Mouse (Mus musculus) heart, embryonic 11.5 days (tissue): ENCODE measurements around the gene Enpp7. TPM values are rescaled to one million over a fixed set of nuclear protein-coding genes. Genes with fewer than 3 reads are reported as not detected.

ENCODE experiments used
- ATAC-seq: fragments of 200-750 bp; cut with Nextera tagmentation; replicated peaks from 2 replicates; pipeline ENCODE4 v1.8.0; 2017; ENCODE audit warnings: moderate library complexity; ENCODE audit not compliant: insufficient number of reproducible peaks, low FRiP score, low TSS enrichment
- H3K27ac ChIP-seq: fragments of 300-500 bp; sonication (generic); 2 replicates; pipeline ENCODE4 v1.5.1; 2014; ENCODE audit warnings: mild to moderate bottlenecking, low read depth, low read length
- H3K27me3 ChIP-seq: fragments of 300-500 bp; sonication (generic); 2 replicates; pipeline ENCODE4 v1.6.1; 2014; ENCODE audit warnings: mild to moderate bottlenecking, low read length, mixed read lengths; ENCODE audit not compliant: control insufficient read depth, insufficient read depth
- H3K36me3 ChIP-seq: fragments of 300-500 bp; sonication (generic); 2 replicates; pipeline ENCODE4 v1.6.1; 2014; ENCODE audit warnings: mild to moderate bottlenecking, low read length, moderate library complexity, mixed read lengths; ENCODE audit not compliant: control insufficient read depth, insufficient read depth
- H3K4me1 ChIP-seq: fragments of 300-500 bp; sonication (generic); 2 replicates; pipeline ENCODE4 v1.6.1; 2014; ENCODE audit warnings: low read length; ENCODE audit not compliant: control insufficient read depth, insufficient read depth
- H3K4me2 ChIP-seq: fragments of 300-500 bp; sonication (generic); 2 replicates; pipeline ENCODE4 v1.6.1; 2014; ENCODE audit warnings: mild to moderate bottlenecking, moderate library complexity
- H3K4me3 ChIP-seq: fragments of 300-500 bp; sonication (generic); 2 replicates; pipeline ENCODE4 v1.5.1; 2014; ENCODE audit warnings: low read depth, low read length
- H3K9ac ChIP-seq: fragments of 300-500 bp; sonication (generic); 2 replicates; pipeline ENCODE4 v1.6.1; 2014; ENCODE audit warnings: mild to moderate bottlenecking, low read depth, low read length, moderate library complexity
- H3K9me3 ChIP-seq: fragments of 300-500 bp; sonication (generic); replicated peaks from 2 replicates; pipeline ENCODE4 v1.6.1; 2016; ENCODE audit warnings: low read length; ENCODE audit not compliant: control insufficient read depth
- WGBS: fragments of 180-500 bp; shearing (Covaris S2); extraction: QIAGEN DNeasy Blood & Tissue Kit; methylation state at CpG from one replicate; pipeline ENCODE4 v1.1.7; 2014; ENCODE audit not compliant: insufficient replicate concordance; 5-methylcytosine and 5-hydroxymethylcytosine counted together
- polyA plus RNA-seq: library from polyadenylated mRNA; unstranded; fragments of >200 nt; fragmentation: Nextera tagmentation; extraction: Ambion mirVana; gene quantifications from 2 replicates; pipeline ENCODE4 v1.2.1, GENCODE M21; 2014

Enpp7 gene
- polyA plus RNA-seq, 1 experiment from 2014 or later, result not detected

GRCm38 (mm10) chr11:119000877-119001276 is 12.9 kb downstream of the Enpp7 start:
- H3K27me3 ChIP-seq, result peaks cover 27% of the 10 kb centered on the region
- ATAC-seq, result no peak
- no peak overlapping the region for H3K4me3 ChIP-seq
- 49% methylated on average over 2 of the region's 2 CpGs for WGBS
- no peaks in the 10 kb centered on the region; the same call in 1 of the 2 replicates for H3K9me3 ChIP-seq
- no peak overlapping the region for H3K4me2 ChIP-seq
- H3K4me1 ChIP-seq, result no peaks in the 10 kb centered on the region
- H3K36me3 ChIP-seq, result no peaks in the 10 kb centered on the region
- no peak overlapping the region for H3K27ac ChIP-seq
- H3K9ac ChIP-seq, result no peak overlapping the region

DNA sequence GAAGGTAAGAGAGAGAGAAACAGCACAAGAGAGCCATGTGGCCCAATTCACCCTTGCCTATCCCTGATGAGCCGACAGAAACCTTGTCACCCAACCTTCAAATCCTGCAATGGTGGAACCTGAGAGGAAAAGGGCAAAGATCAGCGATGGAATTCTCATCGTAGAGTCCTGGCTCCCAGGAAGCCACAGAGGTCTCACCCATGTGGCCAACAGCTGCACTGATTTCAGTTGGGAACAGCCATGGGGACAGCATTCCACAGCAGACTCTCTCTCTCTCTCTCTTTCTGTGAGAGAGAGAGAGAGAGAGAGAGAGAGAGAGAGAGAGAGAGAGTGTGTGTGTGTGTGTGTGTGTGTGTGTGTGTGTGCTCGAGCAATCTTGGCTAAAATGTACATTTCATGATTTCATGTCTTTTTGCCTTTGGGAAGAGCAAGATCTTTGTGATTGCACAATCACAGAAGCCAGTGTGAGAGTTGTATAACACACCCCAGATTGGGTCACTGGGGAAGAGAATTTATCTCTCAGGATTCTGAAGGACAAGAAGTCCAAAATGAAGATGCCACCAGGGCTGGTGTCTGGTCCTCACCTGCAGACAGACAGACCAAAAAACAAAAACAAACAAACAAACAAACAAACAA is 13.6 kb downstream of the Enpp7 start:
- H3K27ac ChIP-seq, result no peak overlapping the region
- H3K4me2 ChIP-seq, result no peak overlapping the region
- no peaks in the 10 kb centered on the region; the same call in 1 of the 2 replicates for H3K9me3 ChIP-seq
- H3K36me3 ChIP-seq, result no peaks in the 10 kb centered on the region
- H3K4me1 ChIP-seq, result no peaks in the 10 kb centered on the region
- no peak for ATAC-seq
- 64% methylated on average over 4 of the region's 4 CpGs for WGBS
- peaks cover 27% of the 10 kb centered on the region for H3K27me3 ChIP-seq
- no peak overlapping the region for H3K9ac ChIP-seq
- H3K4me3 ChIP-seq, result no peak overlapping the region

- Histone ChIP-seq H3K9ac (no peak overlapping the region), H3K27me3 (peaks cover 3% of the 10 kb centered on the region; the same call in 1 of the 2 replicates), H3K4me2 (no peak overlapping the region), H3K4me3 (no peak overlapping the region), H3K9me3 (no peaks in the 10 kb centered on the region; the same call in 1 of the 2 replicates), H3K4me1 (no peaks in the 10 kb centered on the region), H3K36me3 (no peaks in the 10 kb centered on the region), H3K27ac (no peak overlapping the region)
- ATAC-seq, result no peak
- 82% methylated on average over 10 of the region's 10 CpGs for WGBS
Measured at GRCm38 (mm10) chr11:119005547-119006275, 17.7 kb downstream of the Enpp7 start.

- Histone ChIP-seq H3K27ac (no peak overlapping the region), H3K36me3 (no peaks in the 10 kb centered on the region), H3K27me3 (no peaks in the 10 kb centered on the region), H3K9me3 (no peaks in the 10 kb centered on the region), H3K4me1 (no peaks in the 10 kb centered on the region), H3K4me3 (no peak overlapping the region), H3K4me2 (no peak overlapping the region), H3K9ac (no peak overlapping the region)
- 63% methylated on average over 3 of the region's 3 CpGs for WGBS
- ATAC-seq, result no peak
Measured at GRCm38 (mm10) chr11:119006462-119006861, 18.5 kb downstream of the Enpp7 start.

DNA sequence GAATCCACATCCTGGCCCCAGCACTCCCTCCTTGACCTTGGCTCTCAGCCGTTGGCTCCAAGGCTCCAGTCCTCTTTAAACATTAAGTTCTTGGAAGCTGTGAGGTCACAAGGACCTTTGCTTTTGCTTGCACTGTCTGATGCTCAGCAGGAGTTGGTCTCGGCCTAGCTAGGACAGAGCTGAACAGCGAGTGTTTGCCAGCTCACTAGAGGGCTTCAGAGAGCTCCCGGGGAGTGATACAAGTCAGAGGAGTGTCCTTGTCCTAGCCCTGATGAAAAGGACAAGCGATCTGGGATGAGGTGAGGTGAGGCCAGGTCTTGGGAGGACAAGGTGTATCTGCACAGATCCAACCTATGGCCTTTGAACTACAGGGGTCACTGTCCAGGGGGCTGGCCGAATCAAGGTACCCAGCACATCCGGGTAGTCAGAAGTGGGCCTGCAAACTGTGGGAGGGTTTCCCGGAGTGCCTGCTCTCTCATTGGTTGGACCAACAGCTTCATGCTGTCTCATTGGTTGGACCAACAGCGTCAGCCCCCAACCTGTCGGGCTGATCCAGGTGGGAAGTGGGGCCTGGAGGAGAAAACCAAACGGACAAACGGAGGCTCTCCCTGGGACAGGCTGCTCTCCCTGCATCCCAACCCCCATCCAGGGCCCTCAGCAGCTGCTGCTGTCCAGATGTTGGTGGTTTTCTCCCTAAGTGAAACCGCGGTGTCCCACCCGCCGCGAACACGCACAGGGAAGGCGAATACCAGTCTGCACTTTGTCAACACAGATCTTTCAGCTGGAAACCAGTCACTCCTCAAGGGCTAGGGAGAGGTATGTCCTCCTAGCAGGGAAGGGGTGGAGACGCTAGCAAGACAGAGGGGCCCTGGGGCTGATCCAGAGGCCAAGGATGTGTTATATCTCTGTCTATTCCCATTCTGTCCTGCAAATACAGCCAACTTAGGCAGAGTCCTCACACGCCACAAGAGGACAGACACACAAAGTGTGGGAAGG is 19.8 kb downstream of the Enpp7 start:
- Histone ChIP-seq H3K9ac (peak overlapping the region; percentile 50; the same call in 1 of the 2 replicates), H3K4me3 (peak overlapping the region; percentile 34)
- ATAC-seq, result no peak

GRCm38 (mm10) chr11:119014455-119014854 is 26.5 kb downstream of the Enpp7 start:
- H3K36me3 ChIP-seq, result no peaks in the 10 kb centered on the region
- no peak overlapping the region for H3K4me3 ChIP-seq
- 81% methylated on average over 7 of the region's 7 CpGs for WGBS
- no peak overlapping the region for H3K4me2 ChIP-seq
- no peaks in the 10 kb centered on the region for H3K9me3 ChIP-seq
- H3K27me3 ChIP-seq, result 0 out of 2 replicates have a peak, but pooled peaks cover 3% of the 10 kb centered on the region
- no peak for ATAC-seq
- H3K4me1 ChIP-seq, result no peaks in the 10 kb centered on the region
- H3K27ac ChIP-seq, result no peak overlapping the region
- no peak overlapping the region for H3K9ac ChIP-seq

More for the DNA sequence above, 19.8 kb downstream of the Enpp7 start:
- Histone ChIP-seq H3K4me1 (no peaks in the 10 kb centered on the region), H3K27me3 (no peaks in the 10 kb centered on the region), H3K4me2 (peak overlapping the region; percentile 63), H3K9me3 (no peaks in the 10 kb centered on the region), H3K36me3 (no peaks in the 10 kb centered on the region), H3K27ac (no peak overlapping the region)
- WGBS, result 18% methylated on average over 21 of the region's 21 CpGs

GRCm38 (mm10) chr11:119017506-119017905 is 29.5 kb downstream of the Enpp7 start:
- Histone ChIP-seq H3K4me2 (no peak overlapping the region), H3K27ac (no peak overlapping the region), H3K4me1 (no peaks in the 10 kb centered on the region), H3K9ac (no peak overlapping the region), H3K9me3 (no peaks in the 10 kb centered on the region), H3K4me3 (no peak overlapping the region), H3K36me3 (no peaks in the 10 kb centered on the region), H3K27me3 (peaks cover 15% of the 10 kb centered on the region)
- WGBS, result 78% methylated on average over 7 of the region's 7 CpGs
- ATAC-seq, result no peak

GRCm38 (mm10) chr11:119021180-119021579 is 33.2 kb downstream of the Enpp7 start:
- Histone ChIP-seq H3K27me3 (peaks cover 15% of the 10 kb centered on the region), H3K9me3 (no peaks in the 10 kb centered on the region), H3K36me3 (no peaks in the 10 kb centered on the region), H3K9ac (no peak overlapping the region), H3K4me1 (peaks cover 24% of the 10 kb centered on the region), H3K4me2 (no peak overlapping the region), H3K4me3 (no peak overlapping the region), H3K27ac (no peak overlapping the region)
- ATAC-seq, result no peak
- WGBS, result 82% methylated on average over 7 of the region's 7 CpGs
